Mouse (Mus musculus): ENCODE data around the gene 1700023F06Rik.
"Not testable (repeated sequence)": the region's sequence is repeated elsewhere in the genome, so short reads cannot be mapped to it uniquely, and the experiment has no call there.

Gene 1700023F06Rik

GRCm38 (mm10) chr11:103208458-103208857, at the start of gene 1700023F06Rik:
1700023F06Rik (minus strand) TSS chr11:103208558.
- DNase-seq, result no peak

GRCm38 (mm10) chr11:103257938-103258481, 49.7 kb upstream of the 1700023F06Rik start:
- no peak for DNase-seq

DNA sequence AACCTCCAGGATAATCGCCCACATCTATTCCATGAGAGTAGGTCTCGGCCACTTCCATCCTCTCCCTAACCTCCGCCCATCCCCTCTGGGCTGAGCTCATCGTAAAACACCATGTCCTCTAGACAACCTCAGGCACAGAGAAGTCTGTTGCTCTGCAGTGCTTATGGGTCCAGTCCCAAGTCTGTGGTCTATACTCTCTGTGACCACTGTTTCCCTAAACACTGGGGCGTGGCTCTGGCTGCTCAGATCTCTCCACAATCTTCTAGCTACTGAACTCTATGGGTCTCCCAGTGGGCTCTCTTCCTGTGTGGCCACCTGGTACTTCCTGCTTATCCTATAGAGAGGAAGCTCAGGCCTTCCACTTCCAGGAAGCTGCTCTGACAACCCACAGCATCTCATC, 45.2 kb upstream of the 1700023F06Rik start:
- DNase-seq, result no peak

DNA sequence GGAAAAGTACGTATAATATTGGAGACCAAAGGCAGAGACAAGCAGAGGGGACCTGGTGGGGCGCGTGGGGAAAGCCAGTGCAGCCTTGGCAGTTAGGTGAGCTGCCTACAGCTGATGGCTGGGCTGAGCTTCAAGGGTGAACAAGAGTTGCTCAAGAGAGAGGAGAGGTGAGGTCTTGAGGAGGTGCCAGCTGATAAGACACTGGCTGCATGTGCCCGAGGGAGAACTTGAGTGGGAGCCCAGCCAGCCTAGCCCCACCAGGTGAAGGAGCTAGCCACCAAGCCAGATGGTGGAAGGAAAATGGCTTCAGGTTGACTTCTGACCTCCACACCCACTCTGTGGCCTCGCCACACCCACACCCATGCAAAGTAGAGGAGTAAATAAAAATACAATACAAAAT, 44.0 kb upstream of the 1700023F06Rik start:
- DNase-seq, result no peak

DNA sequence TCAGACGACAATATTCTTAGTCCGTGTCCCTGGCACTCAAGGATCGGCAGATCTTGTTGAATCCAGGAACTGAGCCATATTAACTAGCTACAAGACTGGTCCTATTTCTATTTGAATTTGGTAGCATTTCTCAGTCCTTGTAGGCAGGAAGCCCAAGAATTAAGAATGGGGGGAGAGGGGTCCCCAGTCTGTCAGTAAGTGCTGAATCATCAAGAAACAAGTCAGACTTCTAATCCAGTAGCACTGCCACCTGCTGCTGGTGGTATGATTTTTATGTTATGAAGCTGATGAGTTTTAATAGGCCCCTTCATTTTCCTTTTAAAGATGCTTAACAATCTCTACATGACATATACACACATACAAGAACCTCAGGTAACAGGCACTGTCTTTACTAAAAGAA, 42.0 kb upstream of the 1700023F06Rik start:
- DNase-seq, result no peak

DNA sequence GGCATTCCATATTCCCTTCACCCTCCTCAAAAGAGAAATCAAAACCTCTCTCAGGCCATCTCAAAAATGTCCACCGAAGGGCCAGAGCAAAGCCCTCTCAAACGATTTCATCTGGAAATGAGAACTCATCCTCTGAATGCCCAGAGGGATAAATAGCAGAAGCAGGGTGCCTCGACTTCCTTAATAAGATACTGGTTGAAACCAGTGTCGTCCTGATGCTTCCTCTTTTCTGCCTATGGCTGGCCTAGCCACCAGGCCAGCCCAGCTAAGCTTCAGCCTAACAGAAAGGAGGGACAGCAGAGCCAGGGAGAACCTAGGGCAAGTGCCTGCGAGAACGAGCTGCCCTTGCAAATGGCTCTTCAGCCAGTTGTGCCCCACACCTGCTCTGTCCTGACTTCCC, 41.2 kb upstream of the 1700023F06Rik start:
- no peak for DNase-seq

DNA sequence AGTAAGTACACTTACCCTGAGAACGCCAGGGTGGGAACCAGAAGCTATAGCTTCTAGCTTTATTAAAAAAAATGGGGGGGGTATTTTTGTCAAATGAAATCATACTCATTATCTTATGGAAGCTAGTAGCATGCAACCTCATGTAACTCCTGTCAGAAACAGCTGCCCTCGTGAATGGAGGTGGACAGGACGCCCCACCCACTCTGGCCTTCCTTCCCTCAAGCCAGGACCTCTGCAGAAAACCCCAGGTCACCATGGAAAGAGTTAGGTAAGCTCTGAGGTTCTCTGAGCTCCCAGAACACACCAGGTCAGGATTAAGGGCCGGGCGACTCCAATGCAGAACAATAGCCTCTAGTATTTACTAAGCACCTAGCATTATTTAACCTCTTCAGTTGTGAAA, 40.5 kb upstream of the 1700023F06Rik start:
- DNase-seq, result no peak

- DNase-seq, result peak; percentile 91
These were observed 39.3 kb upstream of the 1700023F06Rik start for GRCm38 (mm10) chr11:103247504-103248177.

DNA sequence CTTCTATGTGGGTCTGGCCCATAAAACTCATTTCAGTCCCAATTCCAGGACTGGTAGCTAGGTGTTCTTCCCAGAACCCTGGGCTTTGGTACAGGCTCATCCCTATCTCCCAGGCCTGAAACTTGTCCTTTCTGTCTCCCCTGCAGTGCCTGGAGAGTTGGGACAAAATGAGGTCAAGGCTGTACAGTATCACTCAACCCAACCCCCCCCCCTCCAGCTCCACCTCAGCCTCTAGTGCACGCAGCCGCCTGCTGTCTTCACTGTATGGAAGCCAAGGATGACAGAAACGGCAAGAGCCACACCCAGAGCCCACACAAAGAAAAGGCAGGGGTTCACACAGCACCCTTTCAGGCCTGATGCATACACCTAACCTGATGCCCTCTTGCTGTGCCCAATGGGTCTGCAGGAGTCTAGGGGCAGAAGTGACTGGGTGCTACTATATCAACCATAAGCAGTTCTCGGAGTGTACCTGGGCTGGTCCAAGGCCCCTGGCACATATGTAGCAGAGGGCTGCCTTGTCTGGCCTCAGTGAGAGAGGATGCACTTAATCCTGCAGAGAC, 38.5 kb upstream of the 1700023F06Rik start:
- DNase-seq, result no peak

DNA sequence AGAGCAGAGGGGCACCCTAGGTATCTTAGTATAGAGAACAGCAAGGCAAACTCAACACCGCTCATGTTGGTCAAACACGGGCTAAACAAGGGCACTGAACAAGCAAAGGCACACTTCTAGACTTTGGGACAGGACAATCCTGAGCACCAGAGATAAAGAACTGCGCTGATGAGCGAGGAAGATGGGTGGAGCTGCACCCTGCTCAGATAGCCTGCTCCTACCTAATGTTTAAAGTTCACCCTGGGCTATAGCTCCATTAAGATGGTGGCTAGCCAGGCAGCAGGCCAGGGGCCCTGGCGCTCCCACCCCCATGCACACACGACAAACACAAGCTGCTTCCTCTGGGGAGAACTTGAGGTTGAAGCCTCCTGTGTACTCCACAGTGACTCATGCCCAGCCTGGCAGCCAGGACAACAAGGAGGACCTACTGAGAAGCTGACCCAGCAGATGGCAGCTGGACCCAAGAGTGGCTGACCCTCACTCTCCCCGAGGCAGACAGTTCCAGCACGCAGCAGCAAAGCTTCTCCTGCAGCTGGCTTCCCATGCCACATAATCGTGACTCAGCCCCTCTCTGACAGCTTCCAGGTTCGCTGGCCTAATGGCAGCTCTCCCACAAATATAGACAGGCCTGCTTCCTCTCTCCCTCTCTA, 37.8 kb upstream of the 1700023F06Rik start:
- DNase-seq, result no peak

GRCm38 (mm10) chr11:103244856-103245255, 36.5 kb upstream of the 1700023F06Rik start:
- DNase-seq, result no peak

DNA sequence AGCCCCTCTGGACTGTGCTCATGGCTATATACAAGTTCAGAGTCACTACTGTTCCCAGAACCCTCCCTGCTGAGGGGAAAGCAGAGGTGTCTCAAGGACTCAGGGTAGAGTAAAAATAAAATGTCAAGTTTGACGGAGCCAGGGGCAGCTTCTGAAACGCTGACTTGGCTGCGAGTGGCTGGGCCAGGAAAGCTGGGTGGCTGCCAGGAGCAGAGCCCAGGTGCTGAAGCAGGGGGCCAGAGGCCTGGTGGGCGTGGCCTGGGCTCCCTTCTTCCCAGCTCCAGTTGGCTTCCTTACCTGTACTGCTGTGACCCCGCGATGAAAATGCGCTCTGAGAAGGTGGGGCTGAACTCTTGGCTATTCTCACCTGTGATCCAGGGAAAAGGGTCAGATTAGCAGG, 32.4 kb upstream of the 1700023F06Rik start:
- DNase-seq, result no peak

- no peak for DNase-seq
These were observed 29.4 kb upstream of the 1700023F06Rik start for GRCm38 (mm10) chr11:103237757-103238156.

DNA sequence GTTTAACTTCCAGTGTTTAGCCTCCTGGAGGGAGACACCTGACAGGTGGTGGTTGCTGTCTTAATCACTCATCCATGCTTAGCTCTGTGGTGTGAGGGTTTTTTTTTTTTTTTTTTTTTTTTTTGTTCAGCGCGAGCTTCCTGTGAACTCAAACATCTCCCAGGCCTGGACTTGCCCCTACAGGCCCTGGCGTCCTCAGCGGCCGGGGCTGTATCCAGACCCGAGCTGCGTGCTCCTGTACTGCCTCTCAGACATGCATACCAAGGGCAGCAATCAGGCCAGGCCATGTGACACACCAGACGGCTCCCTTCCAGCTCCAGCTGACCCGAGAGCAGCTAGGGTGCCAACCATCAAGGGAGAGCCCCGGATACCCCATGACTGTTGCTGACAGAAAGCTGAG, 28.5 kb upstream of the 1700023F06Rik start:
- DNase-seq, result no peak

DNA sequence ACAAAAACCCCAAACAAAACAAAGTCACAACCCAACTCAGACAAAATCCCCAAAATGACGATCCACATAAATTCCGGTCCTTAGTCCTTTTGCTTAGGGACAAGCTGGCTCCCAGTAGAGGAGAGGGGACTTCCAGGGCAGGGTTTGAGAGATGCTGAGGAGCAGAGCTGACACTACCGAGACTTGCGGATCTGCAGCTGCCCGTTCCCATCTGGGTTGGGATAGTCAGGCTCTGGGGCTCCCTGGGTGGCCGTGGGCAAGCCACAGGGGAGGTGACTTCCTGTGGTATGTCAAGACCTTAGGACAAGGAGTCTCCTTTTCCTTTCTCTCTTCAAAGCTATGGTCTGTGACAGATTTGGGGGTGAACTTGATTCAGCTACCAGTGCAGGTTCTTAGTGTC, 28.1 kb upstream of the 1700023F06Rik start:
- no peak for DNase-seq

DNA sequence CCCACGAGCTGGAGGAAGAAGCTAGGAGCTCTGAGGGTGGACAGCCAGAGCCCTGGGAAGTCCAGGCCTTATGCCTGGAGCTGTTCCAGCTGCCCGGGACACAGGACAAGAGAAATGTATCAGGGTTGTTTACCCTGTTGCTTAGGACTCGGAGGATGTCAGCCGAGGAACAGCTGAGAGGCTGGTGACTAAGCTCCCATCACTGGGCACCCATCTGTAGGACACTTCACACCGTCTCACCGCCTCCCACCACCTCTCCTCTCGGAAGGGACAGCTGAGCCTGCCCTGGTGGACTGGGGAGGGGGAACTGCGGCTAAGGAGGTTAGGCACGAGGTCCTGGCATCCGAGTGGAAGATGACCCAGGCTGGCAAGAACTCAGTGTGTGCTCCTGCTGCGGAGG, 27.3 kb upstream of the 1700023F06Rik start:
- DNase-seq, result no peak

DNA sequence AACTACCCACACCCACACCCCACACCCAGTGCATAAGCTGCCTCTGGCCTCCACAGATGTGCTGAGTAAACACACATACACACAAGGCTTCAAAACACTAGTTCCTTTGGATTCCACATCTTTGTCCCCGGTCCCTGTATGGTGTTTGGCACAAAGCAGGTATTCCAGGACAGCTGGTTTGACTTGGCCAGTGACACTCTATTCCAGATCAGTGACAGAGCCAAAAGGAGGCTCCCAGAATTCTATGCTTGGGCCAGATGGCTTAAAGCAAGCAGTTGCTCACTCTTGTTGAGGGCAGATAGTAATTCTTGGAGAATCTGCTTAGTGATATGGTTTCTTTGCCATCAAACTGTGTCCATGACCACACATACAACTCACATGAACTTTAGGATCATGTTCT, 26.1 kb upstream of the 1700023F06Rik start:
- DNase-seq, result no peak

DNA sequence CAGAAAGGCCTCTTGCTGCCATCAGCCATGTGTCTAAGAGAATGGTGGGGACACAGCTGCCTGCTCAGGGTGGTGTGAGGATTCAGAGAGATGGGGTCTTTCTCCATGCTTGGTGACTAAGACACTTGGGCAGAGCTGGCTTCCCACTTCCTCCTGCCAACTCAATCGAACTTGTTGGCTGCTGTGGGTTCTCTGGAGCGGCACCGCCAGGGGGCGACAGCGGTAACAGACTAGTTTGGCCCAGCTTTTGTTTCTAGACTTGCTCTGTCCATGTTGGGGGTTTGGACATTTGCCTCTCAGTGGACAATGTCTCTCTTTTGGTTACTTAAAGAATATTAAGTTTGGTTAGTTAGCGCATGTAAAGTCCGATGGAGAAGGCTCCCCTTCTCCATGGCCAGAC, 24.6 kb upstream of the 1700023F06Rik start:
- DNase-seq, result peak; percentile 84

- no peak for DNase-seq
These were observed 23.0 kb upstream of the 1700023F06Rik start for GRCm38 (mm10) chr11:103231367-103231766.

- DNase-seq, result no peak
These were observed 22.3 kb upstream of the 1700023F06Rik start for GRCm38 (mm10) chr11:103230626-103231025.

- DNase-seq, result no peak
These were observed 21.2 kb upstream of the 1700023F06Rik start for GRCm38 (mm10) chr11:103229608-103230007.

DNA sequence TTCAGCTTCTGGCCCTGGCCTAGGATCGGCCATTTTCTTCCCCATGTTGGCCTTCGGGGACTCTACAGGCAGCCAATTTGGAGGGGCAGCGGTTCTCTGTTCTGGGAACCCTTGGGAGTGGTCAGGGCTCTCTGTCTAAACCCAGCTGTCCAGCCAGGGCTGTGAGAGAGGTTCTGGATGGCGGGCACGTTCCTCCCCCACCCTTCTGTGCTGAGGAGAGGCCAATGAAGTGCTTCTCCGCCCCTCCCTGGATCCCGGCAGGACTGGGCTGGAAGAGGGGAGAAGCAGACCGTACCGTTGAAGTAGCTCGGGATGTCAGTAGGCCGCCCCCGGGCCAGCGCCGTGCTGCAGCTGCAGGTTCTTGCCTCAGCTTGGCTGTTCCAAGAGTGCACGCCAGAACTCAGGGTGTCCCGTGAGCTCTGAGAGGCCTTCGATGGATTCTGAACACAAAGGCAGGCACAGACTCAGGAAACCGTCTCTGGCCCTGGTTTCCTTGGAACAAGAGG, 15.6 kb upstream of the 1700023F06Rik start:
- no peak for DNase-seq

GRCm38 (mm10) chr11:103223444-103223843, 15.1 kb upstream of the 1700023F06Rik start:
- no peak for DNase-seq

DNA sequence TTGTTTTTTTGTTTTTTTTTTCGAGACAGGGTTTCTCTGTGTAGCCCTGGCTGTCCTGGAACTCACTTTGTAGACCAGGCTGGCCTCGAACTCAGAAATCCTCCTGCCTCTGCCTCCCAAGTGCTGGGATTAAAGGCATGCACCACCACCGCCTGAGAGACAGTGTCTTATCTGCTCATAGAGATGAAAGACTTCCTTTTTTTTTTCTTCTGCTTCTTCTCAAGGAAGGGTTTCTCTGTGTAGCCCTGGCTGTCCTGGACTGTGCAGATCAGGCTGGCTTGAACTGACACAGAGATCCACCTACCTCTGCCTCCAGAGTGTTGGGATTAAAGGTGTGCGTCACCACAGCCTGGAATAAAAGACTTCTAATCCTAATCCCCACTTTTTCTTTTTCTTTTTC, 14.4 kb upstream of the 1700023F06Rik start:
- not testable (repeated sequence) for DNase-seq
